Mouse (Mus musculus) right cerebral cortex, postnatal 4 days (tissue): Measurements from ENCODE around the gene Tmsb10.

Experiments used
- DNase-seq: peaks from one replicate; pipeline ENCODE4 v3.0.0-alpha.2; 2022

Tmsb10 gene

GRCm38 (mm10) chr6:72958662-72959071, at the start of gene Tmsb10:
Tmsb10 (minus strand) TSS chr6:72958748.
- no peak for DNase-seq

- no peak for DNase-seq
Observed at GRCm38 (mm10) chr6:73003601-73004000, 45.1 kb upstream of the Tmsb10 start.

GRCm38 (mm10) chr6:73002391-73002790, 43.8 kb upstream of the Tmsb10 start:
- DNase-seq: no peak

GRCm38 (mm10) chr6:72998809-72999208, 40.3 kb upstream of the Tmsb10 start:
- no peak for DNase-seq

GRCm38 (mm10) chr6:72993688-72994082, 35.1 kb upstream of the Tmsb10 start:
- DNase-seq: no peak

GRCm38 (mm10) chr6:72993054-72993687, 34.6 kb upstream of the Tmsb10 start:
- DNase-seq: no peak

GRCm38 (mm10) chr6:72990206-72990605, 31.7 kb upstream of the Tmsb10 start:
- DNase-seq: no peak

GRCm38 (mm10) chr6:72989028-72989736, 30.6 kb upstream of the Tmsb10 start:
- peak; percentile 9 for DNase-seq

- no peak for DNase-seq
Observed at GRCm38 (mm10) chr6:72982506-72982905, 24.0 kb upstream of the Tmsb10 start.

GRCm38 (mm10) chr6:72981851-72982250, 23.3 kb upstream of the Tmsb10 start:
- DNase-seq: no peak

- no peak for DNase-seq
Observed at GRCm38 (mm10) chr6:72981124-72981651, 22.6 kb upstream of the Tmsb10 start.

- DNase-seq: no peak
Observed at GRCm38 (mm10) chr6:72976866-72977265, 18.3 kb upstream of the Tmsb10 start.

- DNase-seq: no peak
Observed at GRCm38 (mm10) chr6:72971074-72971473, 12.5 kb upstream of the Tmsb10 start.

GRCm38 (mm10) chr6:72969787-72970186, 11.2 kb upstream of the Tmsb10 start:
- no peak for DNase-seq

- DNase-seq: no peak
Observed at GRCm38 (mm10) chr6:72965199-72965598, 6.7 kb upstream of the Tmsb10 start.

GRCm38 (mm10) chr6:72962281-72962741, 3.8 kb upstream of the Tmsb10 start:
- no peak for DNase-seq

- DNase-seq: no peak
Observed at GRCm38 (mm10) chr6:72961603-72962002, 3.1 kb upstream of the Tmsb10 start.

GRCm38 (mm10) chr6:72960675-72961074, 2.1 kb upstream of the Tmsb10 start:
- DNase-seq: no peak

- DNase-seq: no peak
Observed at GRCm38 (mm10) chr6:72959175-72959574, 627 bp upstream of the Tmsb10 start.

GRCm38 (mm10) chr6:72957676-72958641, 589 bp downstream of the Tmsb10 start:
- peak; percentile 92 for DNase-seq

GRCm38 (mm10) chr6:72957093-72957435, 1.5 kb downstream of the Tmsb10 start:
- DNase-seq: peak; percentile 16

GRCm38 (mm10) chr6:72956199-72957092, 2.1 kb downstream of the Tmsb10 start:
- DNase-seq: peak; percentile 45
